Mouse (Mus musculus): ENCODE measurements around the gene Pik3cb.

The Pik3cb gene

GRCm38 (mm10) chr9:99081308-99081707, 59.1 kb downstream of the Pik3cb start:
- no peak for DNase-seq

DNA sequence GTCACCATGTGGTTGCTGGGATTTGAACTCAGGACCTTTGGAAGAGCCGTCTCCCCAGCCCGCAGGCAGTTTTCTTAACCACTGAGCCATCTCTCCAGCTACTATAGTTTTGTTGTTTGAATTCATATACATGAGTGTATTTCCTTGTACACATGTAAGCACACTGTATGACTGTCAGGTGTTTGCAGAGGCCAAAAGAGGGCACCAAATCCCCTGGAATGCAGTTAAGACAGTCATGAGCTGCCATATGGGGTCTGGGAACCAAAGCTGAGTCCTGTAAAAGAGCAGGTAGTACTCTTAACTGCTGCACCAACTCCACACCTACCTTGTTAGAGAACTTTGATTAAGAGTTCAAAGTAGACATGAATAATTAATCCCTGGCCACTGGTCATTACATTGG, 59.8 kb downstream of the Pik3cb start:
- DNase-seq: no peak

DNA sequence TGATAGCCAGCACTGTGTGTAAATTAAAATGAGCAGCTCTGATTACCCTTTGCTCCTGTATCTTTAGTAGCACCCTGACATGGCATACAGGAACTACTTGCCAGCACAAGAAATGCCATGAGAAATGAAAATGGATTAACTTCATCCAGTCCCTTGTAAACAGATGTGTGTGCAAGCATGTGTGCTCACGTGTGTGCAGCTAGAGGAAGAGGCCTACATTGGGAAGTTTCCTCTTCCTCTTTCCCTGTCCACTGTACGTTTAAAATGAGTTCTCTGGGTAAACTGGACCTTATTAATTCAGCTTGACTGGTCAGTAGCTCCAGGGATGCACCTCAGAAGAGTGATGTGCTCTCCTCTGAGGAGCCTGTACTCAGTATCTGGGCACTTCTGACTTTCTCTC, 66.0 kb downstream of the Pik3cb start:
- no peak for DNase-seq

- no peak for DNase-seq
These were observed 67.9 kb downstream of the Pik3cb start for GRCm38 (mm10) chr9:99072538-99072937.

GRCm38 (mm10) chr9:99065311-99065710, 75.1 kb downstream of the Pik3cb start:
- DNase-seq: no peak

- no peak for DNase-seq
These were observed 76.2 kb downstream of the Pik3cb start for GRCm38 (mm10) chr9:99064216-99064615.

- DNase-seq: peak; percentile 71
These were observed 77.9 kb downstream of the Pik3cb start for GRCm38 (mm10) chr9:99062544-99062943.

DNA sequence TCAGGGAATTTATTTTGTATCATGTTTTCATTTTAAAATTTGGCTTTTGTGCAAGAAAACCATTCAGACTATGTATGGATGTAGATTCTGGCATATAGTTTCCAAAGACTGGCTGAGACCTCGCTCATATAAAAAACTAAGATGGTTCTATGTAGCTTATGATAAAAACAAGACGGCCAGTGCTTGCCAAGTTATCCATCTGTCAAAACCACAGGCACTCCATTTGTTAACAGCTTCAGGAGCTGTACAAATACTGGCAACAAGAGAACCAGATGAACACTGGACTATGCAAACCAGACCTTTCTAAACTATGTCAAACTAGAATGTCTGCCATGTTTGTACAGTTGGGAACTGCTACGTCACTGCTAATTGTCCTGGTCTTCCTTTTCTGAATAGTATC, 82.7 kb downstream of the Pik3cb start:
- DNase-seq: peak; percentile 62

GRCm38 (mm10) chr9:99049760-99050159, 90.7 kb downstream of the Pik3cb start:
- no peak for DNase-seq

GRCm38 (mm10) chr9:99048724-99049250, 91.6 kb downstream of the Pik3cb start:
- DNase-seq: no peak

DNA sequence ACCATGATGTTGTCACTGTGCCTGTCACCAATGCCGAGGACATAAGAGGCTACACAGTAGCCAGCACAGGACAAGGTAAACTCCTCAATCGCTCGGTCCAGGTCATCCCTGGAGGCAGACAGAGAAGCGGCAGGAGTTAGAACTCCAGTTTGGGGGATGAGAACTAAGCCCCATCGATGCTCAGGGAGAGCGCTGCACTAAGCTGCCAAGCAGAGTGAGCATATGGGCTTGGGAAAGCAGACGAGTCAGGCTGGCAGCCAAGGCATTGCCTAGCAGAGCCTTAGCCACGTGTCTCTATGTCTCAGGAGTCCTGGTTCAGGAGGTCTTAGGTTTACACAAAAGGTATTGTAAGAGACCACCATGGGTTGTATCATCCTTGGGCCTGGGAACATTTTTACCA, 95.7 kb downstream of the Pik3cb start:
- peak; percentile 64 for DNase-seq

DNA sequence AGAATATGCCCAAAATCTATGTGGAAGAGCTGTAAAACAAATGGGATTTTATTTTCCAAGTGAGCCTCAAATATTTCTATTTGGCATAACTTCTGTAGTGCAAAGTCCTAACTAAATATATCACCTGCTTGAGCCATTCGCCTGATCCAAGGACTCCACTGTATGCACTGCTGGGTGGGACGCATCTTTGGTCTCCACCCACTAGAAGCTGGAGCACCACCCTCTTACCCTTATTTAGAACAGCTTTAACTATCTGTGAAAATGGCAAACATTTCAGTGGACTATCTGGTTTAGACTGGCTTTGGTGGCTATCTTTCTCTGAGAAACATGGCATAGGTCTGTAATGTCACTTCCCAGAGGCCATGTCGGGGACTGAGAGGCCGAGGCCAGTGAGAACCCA, 97.8 kb downstream of the Pik3cb start:
- DNase-seq: no peak

GRCm38 (mm10) chr9:99041994-99042393, 98.4 kb downstream of the Pik3cb start:
- DNase-seq: no peak

DNA sequence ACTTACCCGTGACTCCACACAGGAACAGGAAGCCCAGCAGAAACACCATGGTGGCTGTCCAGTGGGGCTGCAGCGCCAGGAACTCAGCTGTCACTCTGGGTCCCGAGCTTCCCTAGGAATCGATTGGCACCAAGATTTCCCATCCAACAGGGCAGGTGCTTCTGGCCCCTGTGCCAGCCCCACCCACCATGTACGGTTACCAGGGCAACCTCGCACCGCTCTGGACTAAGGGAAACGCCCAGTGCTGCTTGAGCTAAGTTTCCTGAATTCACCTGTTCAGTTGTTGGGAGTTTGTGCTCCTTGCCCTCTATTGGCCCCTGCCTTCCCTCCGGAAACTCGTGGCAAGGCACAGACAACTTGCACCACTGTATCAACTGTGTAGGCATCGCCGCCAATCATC, 104.8 kb downstream of the Pik3cb start, which contains the start of gene Gm1123:
Gene Gm1123, minus strand, starts transcription at position 141 of the 400 bp plus-strand sequence.
- no peak for DNase-seq

DNA sequence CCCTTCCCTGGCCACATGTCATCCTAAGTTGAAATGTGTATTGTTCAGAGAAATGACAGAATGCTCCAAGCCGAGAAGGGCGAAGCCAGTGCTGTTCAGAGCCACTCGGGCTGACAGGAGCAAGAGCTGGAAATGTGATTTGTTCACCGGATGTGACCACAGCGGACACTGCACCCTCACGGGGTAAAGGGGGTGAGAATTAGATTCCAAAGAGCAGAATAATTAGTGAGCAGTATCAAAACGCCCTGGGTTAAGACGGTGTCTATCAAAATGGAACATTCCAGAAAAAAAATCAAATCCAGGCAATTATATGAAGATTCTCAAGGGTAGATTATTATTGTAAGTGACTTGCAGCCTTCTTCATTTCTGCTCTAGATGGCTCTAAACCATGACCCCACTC, 106.3 kb downstream of the Pik3cb start:
- DNase-seq: no peak

DNA sequence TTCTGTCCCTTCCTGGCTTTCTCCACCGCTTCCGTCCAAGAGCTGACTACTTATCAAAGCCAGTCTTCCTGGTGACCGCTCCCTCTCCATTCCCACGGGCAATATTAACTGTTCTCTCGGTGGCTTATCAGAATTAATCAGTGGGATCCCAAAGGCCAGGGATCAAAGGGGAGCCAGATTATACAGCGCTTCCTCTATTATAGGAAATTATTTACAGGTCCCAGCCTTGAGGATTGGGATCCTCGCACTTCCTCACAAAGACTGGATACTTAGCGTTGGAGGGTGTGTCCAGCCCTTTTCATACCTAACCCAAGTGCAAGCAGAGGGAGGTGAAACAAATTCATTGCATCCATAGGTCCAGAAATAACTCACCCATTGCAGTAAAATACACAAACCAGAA, 108.4 kb downstream of the Pik3cb start:
- DNase-seq: no peak

DNA sequence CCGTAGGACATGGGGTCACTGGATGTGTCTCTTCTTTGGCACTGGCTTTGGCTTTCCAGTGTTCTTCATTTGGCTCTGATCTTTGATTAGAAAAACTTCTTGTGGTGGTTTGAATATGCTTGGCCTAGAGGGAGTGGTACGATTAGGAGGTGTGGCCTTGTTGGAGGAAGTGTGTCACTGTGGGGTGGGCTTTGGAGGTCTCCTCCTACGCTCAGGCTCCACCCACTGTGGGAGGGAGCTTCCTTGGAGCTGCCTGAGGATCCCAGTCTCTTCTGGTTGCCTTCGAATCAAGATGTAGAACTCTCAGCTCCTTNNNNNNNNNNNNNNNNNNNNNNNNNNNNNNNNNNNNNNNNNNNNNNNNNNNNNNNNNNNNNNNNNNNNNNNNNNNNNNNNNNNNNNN, 118.7 kb downstream of the Pik3cb start:
- DNase-seq: no peak

- no peak for DNase-seq
These were observed 119.3 kb downstream of the Pik3cb start for GRCm38 (mm10) chr9:99021166-99021565.

- DNase-seq: no peak
These were observed 122.7 kb downstream of the Pik3cb start for GRCm38 (mm10) chr9:99017679-99018078.

DNA sequence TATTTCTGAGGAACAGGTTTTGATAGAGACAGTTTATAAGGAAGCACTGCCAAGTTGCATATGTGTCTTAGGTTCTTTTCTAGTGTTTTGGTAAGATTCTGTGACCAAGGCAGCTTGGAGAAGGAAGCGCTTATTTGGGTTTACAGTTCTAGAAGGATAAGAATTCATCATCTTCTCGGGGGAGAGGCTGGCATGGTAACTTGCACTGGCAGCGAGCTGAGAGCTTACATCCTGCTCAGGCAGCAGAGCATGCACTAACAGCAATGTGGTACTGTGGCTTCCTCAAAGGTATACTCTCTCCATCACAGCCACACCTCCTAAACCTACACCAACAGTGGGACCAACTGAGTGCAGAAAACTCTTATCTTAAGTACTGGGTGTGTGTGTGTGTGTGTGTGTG, 123.7 kb downstream of the Pik3cb start:
- DNase-seq: no peak

- no peak for DNase-seq
These were observed 124.1 kb downstream of the Pik3cb start for GRCm38 (mm10) chr9:99016301-99016700.

GRCm38 (mm10) chr9:99009898-99010199, 130.6 kb downstream of the Pik3cb start:
- DNase-seq: no peak

DNA sequence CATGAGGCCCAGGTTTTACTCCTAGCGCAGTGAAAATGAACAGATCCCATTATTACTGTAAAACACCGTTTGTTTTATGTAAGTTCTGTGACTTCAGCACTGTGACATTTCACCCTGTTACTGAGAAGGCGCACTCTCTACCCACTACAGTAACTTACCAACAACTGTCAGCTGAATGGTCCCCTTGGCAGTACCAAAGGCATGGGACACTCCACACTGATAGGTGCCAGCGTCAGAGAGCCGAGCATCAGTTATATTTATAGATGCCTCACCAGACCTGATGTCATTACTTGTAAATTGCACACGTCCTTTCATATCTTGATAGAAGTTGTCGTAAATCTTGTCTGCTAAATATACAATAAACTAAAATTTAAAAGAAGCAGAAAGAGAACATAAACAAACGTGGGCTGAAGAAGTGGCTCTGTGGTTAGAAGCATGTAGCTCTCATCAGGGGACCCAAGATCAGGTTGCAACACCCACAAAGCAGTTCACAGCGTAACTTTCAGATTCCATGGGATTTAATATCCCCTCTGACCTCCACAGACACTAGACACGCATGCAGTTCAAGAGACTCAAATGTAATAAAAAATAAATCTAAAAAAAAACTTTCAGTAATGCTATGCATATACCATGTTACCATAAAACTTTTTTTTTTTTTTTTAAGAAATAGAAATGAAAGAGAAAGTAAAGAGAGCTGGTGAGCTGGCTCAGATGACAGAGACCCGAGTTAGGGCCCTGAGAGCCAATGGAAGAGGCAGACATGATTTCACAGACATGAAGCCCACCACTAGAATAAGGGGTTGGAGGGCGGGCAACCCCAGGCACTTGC, 131.1 kb downstream of the Pik3cb start:
- no peak for DNase-seq

GRCm38 (mm10) chr9:99001326-99001725, 139.1 kb downstream of the Pik3cb start:
- no peak for DNase-seq

GRCm38 (mm10) chr9:98999881-99000339, 140.5 kb downstream of the Pik3cb start:
- DNase-seq: peak; percentile 90

All from cerebellum, adult 9-11 months (tissue).